In the genomic region with DNA sequence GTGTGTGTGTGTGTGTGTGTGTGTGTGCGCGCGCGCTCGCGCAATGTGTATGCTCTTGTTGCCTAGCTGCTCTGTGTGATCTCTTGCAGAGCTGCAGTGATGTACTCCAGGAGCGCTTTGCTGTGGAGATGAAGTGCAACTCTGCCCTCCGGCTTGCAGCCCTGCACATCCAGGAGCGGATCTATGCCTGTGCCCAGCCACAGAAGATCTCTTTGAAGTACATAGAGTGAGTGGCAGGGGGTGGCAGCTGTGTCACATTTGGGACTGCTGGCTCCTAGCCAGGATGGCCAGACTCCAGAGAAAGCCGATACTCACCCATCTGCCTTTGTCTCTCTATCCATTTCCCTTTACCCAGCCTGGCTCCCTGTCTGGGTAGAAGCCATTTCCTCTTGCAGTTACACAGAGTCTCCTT, we compare ENCODE assay signal across 9 mouse cellular contexts. TPM values are rescaled to one million over a fixed set of nuclear protein-coding genes. Genes with fewer than 3 reads are reported as not detected.
DNase-seq lines count a peak whose midpoint lies in the region; ATAC-seq lines count a peak whose summit lies in the region.
"Had no signal": no experiment of that assay in that cellular context is flagged by ENCODE, and none has a peak within 500 bp of the region (broad histone marks: within the 10 kb centered on the region; RNA-seq: fewer than 3 reads in every experiment).

No protein-coding gene starts in this region.

- no peak overlapping the region for H3K27ac ChIP-seq in heart, embryonic 12.5 days (ENCODE audit: poor library complexity, severe bottlenecking)
- no peak overlapping the region for H3K27ac ChIP-seq in forebrain, embryonic 12.5 days
- peak overlapping the region; percentile 56 for H3K27ac ChIP-seq in neural tube, embryonic 13.5 days (replicated peaks)

- 67% methylated on average over 9 of the region's 10 CpGs for WGBS in heart, embryonic 12.5 days
- 82% methylated on average over 10 of the region's 10 CpGs for WGBS in forebrain, embryonic 12.5 days
- WGBS in neural tube, embryonic 13.5 days: 61% methylated on average over 10 of the region's 10 CpGs

- peaks cover 3% of the 10 kb centered on the region; the same call in 1 of the 2 replicates for H3K36me3 ChIP-seq in heart, embryonic 12.5 days
- H3K36me3 ChIP-seq in forebrain, embryonic 12.5 days (replicated peaks): no peaks in the 10 kb centered on the region
- no peaks in the 10 kb centered on the region for H3K36me3 ChIP-seq in neural tube, embryonic 13.5 days

- H3K9me3 ChIP-seq in heart, embryonic 12.5 days (replicated peaks): no peaks in the 10 kb centered on the region
- H3K9me3 ChIP-seq in forebrain, embryonic 12.5 days: no peaks in the 10 kb centered on the region
- H3K9me3 ChIP-seq in neural tube, embryonic 13.5 days: no peaks in the 10 kb centered on the region

- peaks cover 25% of the 10 kb centered on the region for H3K4me1 ChIP-seq in heart, embryonic 12.5 days (replicated peaks)
- H3K4me1 ChIP-seq in forebrain, embryonic 12.5 days: peaks cover 7% of the 10 kb centered on the region; the same call in 1 of the 2 replicates
- peaks cover 16% of the 10 kb centered on the region for H3K4me1 ChIP-seq in neural tube, embryonic 13.5 days (replicated peaks)

- no peak overlapping the region for H3K9ac ChIP-seq in heart, embryonic 12.5 days
- no peak overlapping the region for H3K9ac ChIP-seq in forebrain, embryonic 12.5 days
- no peak overlapping the region for H3K9ac ChIP-seq in neural tube, embryonic 13.5 days

- peak; percentile 71 for ATAC-seq in heart, embryonic 12.5 days (ENCODE audit: insufficient number of reproducible peaks, low FRiP score)
- ATAC-seq in forebrain, embryonic 12.5 days (ENCODE audit: low FRiP score): peak; percentile 58; the same call in 1 of the 2 replicates
- ATAC-seq in neural tube, embryonic 13.5 days (ENCODE audit: low read depth): peak; percentile 95
- ATAC-seq: Patski had no signal

- DNase-seq in heart, adult 9 months (ENCODE audit: low spot score in 2 of 2): no peak
- DNase-seq in adrenal gland, postnatal 10 days: peak; percentile 57
- DNase-seq in kidney, postnatal 14 days: peak; percentile 57
- DNase-seq in T-cell, adult 2 months (ENCODE audit: low spot score): no peak
- no peak for DNase-seq in thymus, adult 18-20 months

- no peaks in the 10 kb centered on the region for H3K27me3 ChIP-seq in heart, embryonic 12.5 days (replicated peaks)
- H3K27me3 ChIP-seq in forebrain, embryonic 12.5 days: no peaks in the 10 kb centered on the region
- no peaks in the 10 kb centered on the region for H3K27me3 ChIP-seq in neural tube, embryonic 13.5 days
- H3K27me3 ChIP-seq: Patski had no signal

- no peak overlapping the region for H3K4me3 ChIP-seq in heart, embryonic 12.5 days
- H3K4me3 ChIP-seq in forebrain, embryonic 12.5 days (replicated peaks): no peak overlapping the region
- no peak overlapping the region for H3K4me3 ChIP-seq in neural tube, embryonic 13.5 days

- H3K4me2 ChIP-seq in heart, embryonic 12.5 days: 0 out of 2 replicates have a peak overlapping the region, but pooled peaks have one; percentile 8
- no peak overlapping the region for H3K4me2 ChIP-seq in forebrain, embryonic 12.5 days
- H3K4me2 ChIP-seq in neural tube, embryonic 13.5 days: no peak overlapping the region

RNA-seq across cellular contexts. Expression of a gene that starts 25.9 kb away (rescaled TPM):
- 9.3 and 10.1 TPM in 2 replicates for polyA plus RNA-seq in heart, embryonic 12.5 days (2016; fragmentation: Nextera tagmentation; extraction: Ambion mirVana)
- total RNA-seq in adrenal gland, postnatal 10 days (2021): 10 to 100 TPM in 1 of 2 experiments, 1 to 10 TPM in 1; 8.4 to 12.0 TPM
- polyA plus RNA-seq in forebrain, embryonic 12.5 days (2016; fragmentation: Nextera tagmentation; extraction: Ambion mirVana): 16.2 TPM in 2 replicates
- 22.6 and 24.6 TPM in 2 replicates for polyA plus RNA-seq in neural tube, embryonic 13.5 days (2015; fragmentation: Nextera tagmentation; extraction: Ambion mirVana)

Comparison
In these comparisons a context has a peak if more than half of its experiments do, and no peak if none do; other contexts are left out.
1. DNase-seq: peak in adrenal gland, postnatal 10 days (single experiment) and kidney, postnatal 14 days (single experiment); none in heart, adult 9 months (0 of 2), T-cell, adult 2 months (single experiment) and thymus, adult 18-20 months (0 of 2).
2. Peak in every context shown above with its lines, with median percentiles within 50 percentile points of each other: ATAC-seq.